8 mouse cellular contexts compared by ENCODE assay signal in the genomic region with DNA sequence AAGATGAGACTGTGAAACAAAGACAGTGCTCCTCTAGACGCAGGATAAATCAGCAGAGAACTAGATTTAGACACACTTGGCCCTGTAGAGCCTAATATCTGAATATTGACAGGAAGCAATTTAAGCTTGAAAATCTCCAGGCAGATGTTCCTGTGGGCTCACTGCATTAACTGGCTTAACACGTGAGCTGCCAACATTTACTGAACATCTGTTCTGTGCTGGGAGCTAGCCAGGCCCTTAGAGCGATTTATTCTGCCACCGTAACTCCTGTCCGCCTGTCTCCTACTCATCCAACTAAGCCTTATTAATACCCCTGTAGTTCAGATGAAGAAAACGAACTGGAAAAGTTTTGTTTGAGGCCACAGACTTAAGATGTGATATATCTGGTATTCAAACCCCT. TPM values are rescaled to one million over a fixed set of nuclear protein-coding genes. Genes with fewer than 3 reads are reported as not detected.
DNase-seq lines count a peak whose midpoint lies in the region; ATAC-seq lines count a peak whose summit lies in the region.

No protein-coding gene starts in this region.

- ATAC-seq in heart, embryonic 16.5 days (replicated peaks; ENCODE audit: extremely low read depth, insufficient read depth, low FRiP score): no peak
- ATAC-seq in midbrain, embryonic 13.5 days: no peak

- 8% methylated on average over 6 of the region's 6 CpGs for WGBS in heart, embryonic 16.5 days
- 26% methylated on average over 6 of the region's 6 CpGs for WGBS in hindbrain, embryonic 10.5 days
- 16% methylated on average over 6 of the region's 6 CpGs for WGBS in midbrain, embryonic 13.5 days

- no peaks in the 10 kb centered on the region for H3K27me3 ChIP-seq in heart, embryonic 16.5 days (ENCODE audit: control insufficient read depth, insufficient read depth, low read length)
- no peaks in the 10 kb centered on the region for H3K27me3 ChIP-seq in hindbrain, embryonic 10.5 days (ENCODE audit: insufficient read depth, poor library complexity, severe bottlenecking)
- no peaks in the 10 kb centered on the region for H3K27me3 ChIP-seq in midbrain, embryonic 13.5 days

- no peak for DNase-seq in heart, adult 8-10 months (ENCODE audit: low spot score)
- peak; percentile 83 for DNase-seq in MN1 (ENCODE audit: low spot score)
- DNase-seq in hindbrain, embryonic 10.5 days (ENCODE audit: low spot score): no peak
- DNase-seq in right cerebral cortex, adult 2 months (ENCODE audit: low spot score in 2 of 2): no peak
- no peak for DNase-seq in gastrocnemius, postnatal 4 days (ENCODE audit: low spot score in 2 of 2)
- no peak for DNase-seq in adrenal gland, postnatal 10 days

- no peak overlapping the region for H3K27ac ChIP-seq in heart, embryonic 16.5 days (ENCODE audit: low read length)
- peak overlapping the region; percentile 99 for H3K27ac ChIP-seq in hindbrain, embryonic 10.5 days
- 0 out of 2 replicates have a peak overlapping the region, but pooled peaks have one; percentile 87 for H3K27ac ChIP-seq in midbrain, embryonic 13.5 days

- peak overlapping the region; percentile 86 for H3K4me2 ChIP-seq in heart, embryonic 16.5 days (ENCODE audit: low read depth, low read length)
- H3K4me2 ChIP-seq in midbrain, embryonic 13.5 days (replicated peaks): peak overlapping the region; percentile 97

- no peaks in the 10 kb centered on the region for H3K9me3 ChIP-seq in heart, embryonic 16.5 days (replicated peaks; ENCODE audit: control insufficient read depth, low read length)
- H3K9me3 ChIP-seq in hindbrain, embryonic 10.5 days: no peaks in the 10 kb centered on the region
- no peaks in the 10 kb centered on the region for H3K9me3 ChIP-seq in midbrain, embryonic 13.5 days

- H3K4me3 ChIP-seq in heart, embryonic 16.5 days (ENCODE audit: low read length): peak overlapping the region; percentile 71
- H3K4me3 ChIP-seq in hindbrain, embryonic 10.5 days: peak overlapping the region; percentile 99
- H3K4me3 ChIP-seq in midbrain, embryonic 13.5 days (replicated peaks): peak overlapping the region; percentile 89

- peaks cover 39% of the 10 kb centered on the region for H3K36me3 ChIP-seq in heart, embryonic 16.5 days (ENCODE audit: control insufficient read depth, insufficient read depth)
- H3K36me3 ChIP-seq in hindbrain, embryonic 10.5 days: peaks cover 64% of the 10 kb centered on the region
- peaks cover 58% of the 10 kb centered on the region for H3K36me3 ChIP-seq in midbrain, embryonic 13.5 days

- H3K4me1 ChIP-seq in heart, embryonic 16.5 days (ENCODE audit: control insufficient read depth, insufficient read depth, low read length): peaks cover 23% of the 10 kb centered on the region
- peaks cover 28% of the 10 kb centered on the region for H3K4me1 ChIP-seq in hindbrain, embryonic 10.5 days (replicated peaks)
- H3K4me1 ChIP-seq in midbrain, embryonic 13.5 days (replicated peaks): peaks cover 39% of the 10 kb centered on the region

- peak overlapping the region; percentile 91 for H3K9ac ChIP-seq in heart, embryonic 16.5 days (ENCODE audit: low read length)
- peak overlapping the region; percentile 94 for H3K9ac ChIP-seq in midbrain, embryonic 13.5 days (replicated peaks)

RNA-seq across cellular contexts. Expression of a gene that starts 1.2 kb away (rescaled TPM):
- 46.0 and 49.8 TPM in 2 replicates for polyA plus RNA-seq in heart, embryonic 16.5 days (2015; fragmentation: Nextera tagmentation; extraction: Ambion mirVana)
- 10 to 100 TPM; 30.2 to 50.2 (median 42.8) TPM for total RNA-seq in heart, adult 8-10 months (2022)
- 130 and 135 TPM in 2 replicates for polyA plus RNA-seq in hindbrain, embryonic 10.5 days (2016; fragmentation: Nextera tagmentation; extraction: Ambion mirVana)
- 131 TPM in 2 replicates for polyA plus RNA-seq in midbrain, embryonic 13.5 days (2015; fragmentation: Nextera tagmentation; extraction: Ambion mirVana)
- total RNA-seq in gastrocnemius, postnatal 4 days (2021): 10 to 100 TPM; 75.9 to 79.5 TPM
- total RNA-seq in adrenal gland, postnatal 10 days (2021): 10 to 100 TPM; 74.5 to 80.9 TPM

RNA-seq across cellular contexts. Expression of a gene that starts 1.3 kb away (rescaled TPM):
- 118 and 134 TPM in 2 replicates for polyA plus RNA-seq in heart, embryonic 16.5 days (2015; fragmentation: Nextera tagmentation; extraction: Ambion mirVana)
- total RNA-seq in heart, adult 8-10 months (2022): 10 to 100 TPM; 53.1 to 60.7 (median 57.3) TPM
- 244 and 266 TPM in 2 replicates for polyA plus RNA-seq in hindbrain, embryonic 10.5 days (2016; fragmentation: Nextera tagmentation; extraction: Ambion mirVana)
- polyA plus RNA-seq in midbrain, embryonic 13.5 days (2015; fragmentation: Nextera tagmentation; extraction: Ambion mirVana): 228 and 231 TPM in 2 replicates
- 10 to 100 TPM; 80.9 to 82.5 TPM for total RNA-seq in gastrocnemius, postnatal 4 days (2021)
- total RNA-seq in adrenal gland, postnatal 10 days (2021): 100 to 1,000 TPM in 1 of 2 experiments, 10 to 100 TPM in 1; 97.3 to 102 TPM

RNA-seq across cellular contexts. Expression of a gene that starts 24.8 kb away (rescaled TPM):
- 263 and 300 TPM in 2 replicates for polyA plus RNA-seq in heart, embryonic 16.5 days (2015; fragmentation: Nextera tagmentation; extraction: Ambion mirVana)
- 10 to 100 TPM; 46.0 to 70.3 (median 55.0) TPM for total RNA-seq in heart, adult 8-10 months (2022)
- 107 and 126 TPM in 2 replicates for polyA plus RNA-seq in hindbrain, embryonic 10.5 days (2016; fragmentation: Nextera tagmentation; extraction: Ambion mirVana)
- 51.3 and 64.1 TPM in 2 replicates for polyA plus RNA-seq in midbrain, embryonic 13.5 days (2015; fragmentation: Nextera tagmentation; extraction: Ambion mirVana)
- 100 to 1,000 TPM; 124 to 142 TPM for total RNA-seq in gastrocnemius, postnatal 4 days (2021)
- total RNA-seq in adrenal gland, postnatal 10 days (2021): 100 to 1,000 TPM; 212 to 226 TPM

RNA-seq across cellular contexts. Expression of a gene that starts 28.1 kb away (rescaled TPM):
- polyA plus RNA-seq in heart, embryonic 16.5 days (2015; fragmentation: Nextera tagmentation; extraction: Ambion mirVana): 16.4 and 17.2 TPM in 2 replicates
- 10 to 100 TPM; 26.0 to 29.3 (median 26.9) TPM for total RNA-seq in heart, adult 8-10 months (2022)
- 19.6 and 21.9 TPM in 2 replicates for polyA plus RNA-seq in hindbrain, embryonic 10.5 days (2016; fragmentation: Nextera tagmentation; extraction: Ambion mirVana)
- 22.1 and 22.8 TPM in 2 replicates for polyA plus RNA-seq in midbrain, embryonic 13.5 days (2015; fragmentation: Nextera tagmentation; extraction: Ambion mirVana)
- 10 to 100 TPM; 13.2 to 16.6 TPM for total RNA-seq in gastrocnemius, postnatal 4 days (2021)
- 10 to 100 TPM; 21.7 to 29.0 TPM for total RNA-seq in adrenal gland, postnatal 10 days (2021)

RNA-seq across cellular contexts. Expression of a gene that starts 28.2 kb away (rescaled TPM):
- 25.9 and 26.5 TPM in 2 replicates for polyA plus RNA-seq in heart, embryonic 16.5 days (2015; fragmentation: Nextera tagmentation; extraction: Ambion mirVana)
- 10 to 100 TPM; 10.0 to 12.4 (median 12.0) TPM for total RNA-seq in heart, adult 8-10 months (2022)
- polyA plus RNA-seq in hindbrain, embryonic 10.5 days (2016; fragmentation: Nextera tagmentation; extraction: Ambion mirVana): 70.5 and 92.9 TPM in 2 replicates
- polyA plus RNA-seq in midbrain, embryonic 13.5 days (2015; fragmentation: Nextera tagmentation; extraction: Ambion mirVana): 57.2 and 58.9 TPM in 2 replicates
- 10 to 100 TPM; 17.1 to 20.1 TPM for total RNA-seq in gastrocnemius, postnatal 4 days (2021)
- 10 to 100 TPM; 20.2 to 22.7 TPM for total RNA-seq in adrenal gland, postnatal 10 days (2021)
